Mouse (Mus musculus) sigmoid colon, adult 10 weeks (tissue): ENCODE data around the gene Urb2. TPM values are rescaled to one million over a fixed set of nuclear protein-coding genes. Genes with fewer than 3 reads are reported as not detected.

Source experiments
- polyA plus RNA-seq: library from polyadenylated mRNA; stranded (reverse); fragments of 350-450 nt; fragmentation: Illumina TruSeq; extraction: RNeasy Lipid Tissue Mini Kit (QIAGEN cat#74804); gene quantifications from one replicate; pipeline ENCODE4 v1.2.3, GENCODE M21; 2014; ENCODE audit warnings: low read depth, low replicate concordance

The Urb2 gene
- 4.8 TPM for polyA plus RNA-seq

GRCm38 (mm10) chr8:124021237-124022227, at the start of gene Urb2, which contains the start of gene Taf5l:
Urb2 (plus strand) TSS chr8:124021508.
Taf5l (minus strand) TSS chr8:124021397.

DNA sequence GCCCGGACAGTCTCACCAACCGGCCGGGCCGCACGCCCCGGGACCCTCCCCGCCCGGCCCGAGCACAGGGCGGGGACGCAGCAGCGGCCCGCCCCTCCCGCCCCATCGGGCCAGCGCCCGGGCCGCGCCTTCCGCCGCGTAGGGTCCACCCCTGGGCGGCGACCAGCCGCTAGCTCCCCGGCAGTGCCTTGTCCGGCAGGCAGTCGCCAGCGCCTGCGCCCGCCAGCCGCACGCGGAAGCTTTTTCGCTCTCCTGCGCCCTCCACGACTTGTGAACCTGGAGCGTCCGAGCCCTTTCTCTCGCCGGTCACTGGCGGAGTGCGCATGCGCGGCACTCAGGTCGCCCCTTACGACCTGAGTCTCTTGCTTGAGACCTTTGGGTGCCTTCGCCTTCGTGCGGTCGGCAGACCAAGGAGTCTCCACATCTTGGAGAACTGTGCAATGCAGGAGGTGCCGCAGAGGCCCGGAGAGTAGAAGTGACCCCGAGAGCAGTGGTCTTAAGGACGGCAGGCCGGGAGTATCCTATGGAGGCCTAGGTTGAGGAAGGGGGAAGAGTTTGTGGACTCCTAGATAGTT, 38.4 kb upstream of the Urb2 start, which contains the start of gene Abcb10:
Gene Abcb10, minus strand, starts transcription at position 297 of the 575 bp plus-strand sequence.

Other genes starting within 250 kb of the Urb2 start
- 16.3 TPM for gene Rab4a, start 215.5 kb upstream of the Urb2 start, polyA plus RNA-seq
- 0.63 TPM for gene Ccsap, start 161.3 kb upstream of the Urb2 start, polyA plus RNA-seq
- gene Acta1, start 126.8 kb upstream of the Urb2 start, polyA plus RNA-seq = not detected
- 4.2 TPM for gene Nup133, start 72.2 kb upstream of the Urb2 start, polyA plus RNA-seq
- gene Abcb10, start 38.4 kb upstream of the Urb2 start, polyA plus RNA-seq = 9.9 TPM
- 9.5 TPM for gene Taf5l, start 111 bp upstream of the Urb2 start, polyA plus RNA-seq
- gene Galnt2, start 209.9 kb downstream of the Urb2 start, polyA plus RNA-seq = 7.5 TPM